ENCODE assay signal across 32 mouse cellular contexts in the genomic region with DNA sequence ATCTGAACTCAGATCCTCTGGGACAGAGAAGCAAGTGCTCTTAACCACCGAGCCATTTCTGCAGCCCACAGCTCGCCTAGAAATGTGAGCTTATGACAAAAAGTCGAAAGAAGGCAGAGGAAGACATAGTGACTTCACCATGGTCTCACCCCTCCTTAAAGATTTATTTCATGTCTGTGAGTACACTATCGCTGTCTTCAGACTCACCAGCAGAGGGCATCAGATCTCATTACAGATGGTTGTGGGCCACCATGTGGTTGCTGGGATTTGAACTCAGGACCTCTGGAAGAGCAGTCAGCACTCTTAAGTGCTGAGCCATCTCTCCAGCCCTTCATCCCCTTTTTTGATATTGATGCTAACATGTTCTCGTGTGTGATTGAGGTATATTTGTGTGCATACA. TPM values are rescaled to one million over a fixed set of nuclear protein-coding genes. Genes with fewer than 3 reads are reported as not detected.
DNase-seq lines count a peak whose midpoint lies in the region; ATAC-seq and TF ChIP-seq lines count a peak whose summit lies in the region.
"Had no signal": no experiment of that assay in that cellular context is flagged by ENCODE, and none has a peak within 500 bp of the region (broad histone marks: within the 10 kb centered on the region; RNA-seq: fewer than 3 reads in every experiment).

No protein-coding gene starts in this region.

- H3K4me3 ChIP-seq in gastrocnemius, adult 2 months: no peak overlapping the region
- H3K4me3 ChIP-seq in kidney, postnatal 0 days (replicated peaks; ENCODE audit: low read depth, low read length): no peak overlapping the region
- no peak overlapping the region for H3K4me3 ChIP-seq in lung, embryonic 14.5 days (ENCODE audit: low read depth, low read length)
- no peak overlapping the region for H3K4me3 ChIP-seq in small intestine, adult 2 months (ENCODE audit: low read depth, low read length)
- H3K4me3 ChIP-seq: erythroblast, embryonic 14.5 days; hindbrain, embryonic 10.5 days; kidney, embryonic 15.5 days; megakaryocyte, embryonic 14.5 days; midbrain, embryonic 12.5 days; stomach, embryonic 15.5 days had no signal

- peak; percentile 14; the same call in 1 of the 2 replicates for TF ChIP-seq CTCF in gastrocnemius, adult 2 months (IDR thresholded peaks at IDR 0.05)
- TF ChIP-seq CTCF in kidney, postnatal 0 days (IDR thresholded peaks at IDR 0.05; ENCODE audit: low read depth): peak; percentile 53
- peak; percentile 22; the same call in 1 of the 2 replicates for TF ChIP-seq CTCF in lung, embryonic 14.5 days (IDR thresholded peaks at IDR 0.05; ENCODE audit: low read depth)
- TF ChIP-seq CTCF in small intestine, adult 2 months (IDR thresholded peaks at IDR 0.05; ENCODE audit: extremely low read depth, insufficient read length, insufficient replicate concordance, low read depth, low read length): peak; percentile 35; the same call in 1 of the 2 replicates

- no peak overlapping the region for H3K9ac ChIP-seq in kidney, postnatal 0 days (ENCODE audit: low read depth, low read length)
- no peak overlapping the region for H3K9ac ChIP-seq in lung, embryonic 14.5 days
- H3K9ac ChIP-seq: kidney, embryonic 15.5 days; midbrain, embryonic 12.5 days; stomach, embryonic 15.5 days had no signal

- ATAC-seq in kidney, postnatal 0 days (replicated peaks; ENCODE audit: low FRiP score, low read depth): no peak
- ATAC-seq in lung, embryonic 14.5 days (ENCODE audit: insufficient read depth): no peak

- intact Hi-C loops in gastrocnemius, adult 2 months (cut with DNase I): no loop called here
- intact Hi-C loops in gastrocnemius, postnatal 36 days (cut with DNase I): no loop called here

- no peak overlapping the region for H3K27ac ChIP-seq in gastrocnemius, adult 2 months
- no peak overlapping the region for H3K27ac ChIP-seq in kidney, postnatal 0 days
- no peak overlapping the region for H3K27ac ChIP-seq in lung, embryonic 14.5 days (ENCODE audit: low read depth)
- H3K27ac ChIP-seq in small intestine, adult 2 months (ENCODE audit: insufficient read depth, low read depth, low read length): no peak overlapping the region
- H3K27ac ChIP-seq: hindbrain, embryonic 10.5 days; kidney, embryonic 15.5 days; midbrain, embryonic 12.5 days; stomach, embryonic 15.5 days had no signal

- H3K9me3 ChIP-seq in kidney, postnatal 0 days (replicated peaks; ENCODE audit: low read length): no peaks in the 10 kb centered on the region
- H3K9me3 ChIP-seq in lung, embryonic 14.5 days (ENCODE audit: low read depth, low read length): no peaks in the 10 kb centered on the region
- H3K9me3 ChIP-seq: hindbrain, embryonic 10.5 days; kidney, embryonic 15.5 days; megakaryocyte, embryonic 14.5 days; midbrain, embryonic 12.5 days; stomach, embryonic 15.5 days had no signal

- no peaks in the 10 kb centered on the region for H3K4me1 ChIP-seq in kidney, postnatal 0 days (replicated peaks; ENCODE audit: insufficient read depth, low read length)
- no peaks in the 10 kb centered on the region for H3K4me1 ChIP-seq in lung, embryonic 14.5 days (ENCODE audit: insufficient read depth)
- peaks cover 16% of the 10 kb centered on the region for H3K4me1 ChIP-seq in small intestine, adult 2 months (ENCODE audit: control insufficient read depth, insufficient read depth, insufficient read length, low read length)
- H3K4me1 ChIP-seq: hindbrain, embryonic 10.5 days; kidney, embryonic 15.5 days; midbrain, embryonic 12.5 days; stomach, embryonic 15.5 days had no signal

- WGBS in kidney, postnatal 0 days: 95% methylated on average over 5 of the region's 5 CpGs
- 88% methylated on average over 5 of the region's 5 CpGs for WGBS in lung, embryonic 14.5 days
- 96% methylated on average over 5 of the region's 5 CpGs for WGBS in small intestine, adult 2 months

- H3K27me3 ChIP-seq in kidney, postnatal 0 days (ENCODE audit: insufficient read depth, low read length): no peaks in the 10 kb centered on the region
- H3K27me3 ChIP-seq in lung, embryonic 14.5 days (ENCODE audit: insufficient read depth, low read length): no peaks in the 10 kb centered on the region
- H3K27me3 ChIP-seq in small intestine, adult 2 months (ENCODE audit: control insufficient read depth, insufficient read depth, low read length): no peaks in the 10 kb centered on the region
- H3K27me3 ChIP-seq: kidney, embryonic 15.5 days; megakaryocyte, embryonic 14.5 days; midbrain, embryonic 12.5 days; stomach, embryonic 15.5 days had no signal

- DNase-seq in gastrocnemius, adult 2 months: no peak
- no peak for DNase-seq in gastrocnemius, postnatal 36 days
- no peak for DNase-seq in kidney, postnatal 0 days (ENCODE audit: low spot score)
- no peak for DNase-seq in kidney, adult 8-10 months
- DNase-seq in lung, embryonic 14.5 days: no peak
- no peak for DNase-seq in lung, postnatal 25 days (ENCODE audit: low spot score)
- no peak for DNase-seq in testis, postnatal 14 days (ENCODE audit: low spot score)
- DNase-seq: adrenal gland, postnatal 14 days; cerebellum, adult 11 months; cerebellum, adult 9-10 months; gastrocnemius, postnatal 14 days; heart, adult 11 months; kidney, adult 11 months; kidney, postnatal 36 days; layer of hippocampus, postnatal 36 days; lung, adult 18-20 months; lung, postnatal 36 days; thymus, adult 2 months; thymus, postnatal 36 days had no signal

- H3K4me2 ChIP-seq in kidney, postnatal 0 days (ENCODE audit: low read length): no peak overlapping the region
- no peak overlapping the region for H3K4me2 ChIP-seq in lung, embryonic 14.5 days
- H3K4me2 ChIP-seq: heart, embryonic 11.5 days; kidney, embryonic 15.5 days; midbrain, embryonic 12.5 days; stomach, embryonic 15.5 days had no signal

- 0 out of 2 replicates have a peak, but pooled peaks cover 16% of the 10 kb centered on the region for H3K36me3 ChIP-seq in kidney, postnatal 0 days (ENCODE audit: insufficient read depth, low read length)
- peaks cover 43% of the 10 kb centered on the region for H3K36me3 ChIP-seq in lung, embryonic 14.5 days (ENCODE audit: insufficient read depth)
- 0 out of 2 replicates have a peak, but pooled peaks cover 2% of the 10 kb centered on the region for H3K36me3 ChIP-seq in small intestine, adult 2 months (ENCODE audit: control insufficient read depth, insufficient read depth, low read length)

- TF ChIP-seq POLR2A in small intestine, adult 2 months (IDR thresholded peaks at IDR 0.05; ENCODE audit: low read depth, low read length): no peak

RNA-seq across cellular contexts. Expression of a gene that starts 20.0 kb away (rescaled TPM):
- total RNA-seq in gastrocnemius, adult 2 months (2021): 1 to 10 TPM; 2.0 to 2.1 TPM
- total RNA-seq in gastrocnemius, postnatal 36 days (2021): 1 to 10 TPM; 1.7 to 1.9 TPM
- 16.5 and 20.1 TPM in 2 replicates for polyA plus RNA-seq in kidney, postnatal 0 days (2015; fragmentation: Nextera tagmentation; extraction: Ambion mirVana)
- polyA plus RNA-seq in lung, embryonic 14.5 days (2014; fragmentation: Nextera tagmentation; extraction: Ambion mirVana): 22.3 and 28.2 TPM in 2 replicates
- polyA plus RNA-seq in small intestine, adult 2 months (2012; rRNA removed): 1.2 and 1.4 TPM in 2 replicates

RNA-seq across cellular contexts. Expression of a gene that starts 41.2 kb away (rescaled TPM):
- total RNA-seq in gastrocnemius, adult 2 months (2021): under 1 TPM in 1 of 2 experiments, not detected in 1; 0.97 TPM
- 1 to 10 TPM in 1 of 2 experiments, not detected in 1; 1.1 TPM for total RNA-seq in gastrocnemius, postnatal 36 days (2021)
- not detected in 2 replicates for polyA plus RNA-seq in kidney, postnatal 0 days (2015; fragmentation: Nextera tagmentation; extraction: Ambion mirVana)
- not detected in 2 replicates for polyA plus RNA-seq in lung, embryonic 14.5 days (2014; fragmentation: Nextera tagmentation; extraction: Ambion mirVana)
- polyA plus RNA-seq in small intestine, adult 2 months (2012; rRNA removed): 0.30 TPM in 1 of 2 replicates, not detected in the other
- total RNA-seq: liver, adult 2 months; monocyte, adult 5-6 weeks had no signal
- polyA plus RNA-seq: forebrain, embryonic 11.5 days; heart, embryonic 11.5 days; heart, embryonic 16.5 days; hindbrain, embryonic 10.5 days; kidney, embryonic 15.5 days; limb, embryonic 11.5 days; liver, adult 2 months; midbrain, embryonic 12.5 days; stomach, embryonic 15.5 days; thymus, adult 2 months had no signal
